Mouse (Mus musculus) Patski (cell line): Measurements from ENCODE around the gene Tmprss12. TPM values are rescaled to one million over a fixed set of nuclear protein-coding genes. Genes with fewer than 3 reads are reported as not detected.

Experiments used
- ATAC-seq: fragments of 100-300 bp; one replicate; pipeline ENCODE4 v1.8.0; 2021
- CTCF ChIA-PET: fragments of 350-600 bp; sonication (Branson Sonifier 250); formaldehyde crosslinking; loops from one replicate; lab custom pipeline; 2022; ENCODE audit warnings: inconsistent platforms; lab: Charles Lee
- POLR2A ChIA-PET: fragments of 350-600 bp; sonication (Branson Sonifier 250); formaldehyde crosslinking; loops from one replicate; lab custom pipeline; 2022; ENCODE audit warnings: antibody characterized with exemption, inconsistent platforms; lab: Charles Lee
- DNase-seq: peaks from one replicate; pipeline ENCODE4 v3.0.0-alpha.2; 2011; ENCODE audit warnings: low read depth, low spot score
- H3K27me3 ChIP-seq: fragments of 371-371 bp; one replicate; pipeline ENCODE4 v1.5.1; 2021
- CTCF ChIP-seq: fragments of 100-300 bp; IDR thresholded peaks from one replicate; pipeline ENCODE4 v1.5.1; 2021
- in situ Hi-C: fragments of 300-500 bp; cut with MboI; formaldehyde crosslinking; loops from 3 replicates; pipeline ENCODE4 v1.11.1; 2018; ENCODE audit warnings: low pct_unique_long_range_greater_than_20kb, mixed read lengths
- polyA plus RNA-seq: library from polyadenylated mRNA; unstranded; gene quantifications from one replicate; pipeline ENCODE4 v1.2.3, GENCODE M21; 2021

Tmprss12 gene
- not detected for polyA plus RNA-seq

DNA sequence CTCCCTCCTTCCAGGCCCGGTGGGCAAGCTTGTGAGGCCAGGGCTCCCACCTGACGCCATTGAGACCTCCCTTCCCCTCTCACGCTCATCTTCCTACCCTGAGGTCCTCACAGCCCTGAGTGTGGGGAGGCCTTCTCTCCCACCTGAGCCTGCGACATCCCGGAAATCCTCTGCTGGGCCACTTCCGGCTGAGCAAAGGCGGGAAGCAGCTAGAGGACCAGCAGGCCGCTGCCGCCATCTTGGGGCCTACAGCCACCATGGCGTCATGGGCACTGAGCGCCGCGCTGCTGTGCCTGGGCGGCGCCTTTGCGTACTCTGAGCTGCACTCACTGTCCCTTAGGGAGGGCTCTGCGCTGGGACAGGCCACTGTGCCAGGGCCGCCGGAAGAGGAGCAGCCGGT is at the start of gene Tmprss12:
Tmprss12 (plus strand) TSS at position 212 of the 400 bp plus-strand sequence.
- CTCF ChIA-PET, result no interaction called here
- POLR2A ChIA-PET, result no interaction called here
- ATAC-seq, result no peak
- in situ Hi-C loops, result no loop called here
- no peaks in the 10 kb centered on the region for H3K27me3 ChIP-seq
- no peak for DNase-seq
- TF ChIP-seq CTCF, result no peak

GRCm38 (mm10) chr15:100231616-100232525 is 48.8 kb upstream of the Tmprss12 start:
- peak; percentile 5 for TF ChIP-seq CTCF

DNA sequence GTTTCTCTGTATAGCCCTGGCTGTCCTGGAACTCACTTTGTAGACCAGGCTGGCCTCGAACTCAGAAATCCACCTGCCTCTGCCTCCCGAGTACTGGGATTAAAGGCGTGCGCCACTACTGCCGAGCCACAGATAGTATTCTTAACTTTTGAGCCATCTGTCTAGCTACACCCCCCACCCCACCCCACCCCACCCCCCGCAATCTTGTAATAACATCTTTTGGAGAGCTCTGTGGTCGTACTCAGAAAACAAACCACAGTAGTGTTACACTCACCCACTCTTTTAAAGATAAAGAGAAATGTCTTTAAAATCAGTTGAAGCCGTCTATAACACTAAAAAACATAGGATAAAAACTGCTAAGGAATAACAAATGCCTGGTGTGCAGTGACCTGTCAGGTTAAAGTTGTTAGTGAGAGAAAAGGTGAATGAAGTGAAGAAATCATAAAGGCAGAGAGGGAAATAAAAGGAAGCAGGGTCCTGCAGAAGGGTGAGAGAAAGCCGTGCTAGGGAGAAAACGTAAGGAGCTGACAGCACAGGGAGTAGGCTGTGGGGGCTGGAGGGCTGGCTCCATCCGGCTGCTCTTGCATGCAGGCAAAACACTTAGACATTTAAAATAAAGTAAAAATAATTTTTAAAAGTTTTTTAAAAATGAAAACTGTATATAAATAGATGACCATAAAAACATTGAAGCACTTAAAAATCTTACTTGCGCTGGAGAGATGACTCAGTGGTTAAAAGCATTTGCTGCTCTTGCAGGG is 45.2 kb upstream of the Tmprss12 start:
- POLR2A ChIA-PET, result no interaction called here
- H3K27me3 ChIP-seq, result no peaks in the 10 kb centered on the region
- CTCF ChIA-PET, result no interaction called here
- no peak for ATAC-seq
- DNase-seq, result no peak
- TF ChIP-seq CTCF, result no peak
- in situ Hi-C loops, result no loop called here

More at GRCm38 (mm10) chr15:100231616-100232525, 48.8 kb upstream of the Tmprss12 start:
- in situ Hi-C loops, result no loop called here
- ChIA-PET CTCF (interaction anchor here (0.7 to 3.2 kb wide), 5 partner anchors 11 to 87 kb away, joined by 3 to 9 read pairs (median 3); no protein-coding TSS in a partner anchor), POLR2A (no interaction called here)
- DNase-seq (no peak), ATAC-seq (no peak)
- no peaks in the 10 kb centered on the region for H3K27me3 ChIP-seq

- DNase-seq (no peak), ATAC-seq (no peak)
- CTCF ChIA-PET, result interaction anchor here (1.3 to 2.1 kb wide), 3 partner anchors 10 to 26 kb away, joined by 3 to 5 read pairs (median 5); no protein-coding TSS in a partner anchor
- TF ChIP-seq CTCF, result no peak
- in situ Hi-C loops, result no loop called here
- POLR2A ChIA-PET, result interaction anchor here (1.8 kb wide), 1 partner anchor 10 kb away, joined by 6 read pairs; the partner anchor contains the start of gene Atf1
- no peaks in the 10 kb centered on the region for H3K27me3 ChIP-seq
These were observed 43.7 kb upstream of the Tmprss12 start for GRCm38 (mm10) chr15:100236952-100237351.

DNA sequence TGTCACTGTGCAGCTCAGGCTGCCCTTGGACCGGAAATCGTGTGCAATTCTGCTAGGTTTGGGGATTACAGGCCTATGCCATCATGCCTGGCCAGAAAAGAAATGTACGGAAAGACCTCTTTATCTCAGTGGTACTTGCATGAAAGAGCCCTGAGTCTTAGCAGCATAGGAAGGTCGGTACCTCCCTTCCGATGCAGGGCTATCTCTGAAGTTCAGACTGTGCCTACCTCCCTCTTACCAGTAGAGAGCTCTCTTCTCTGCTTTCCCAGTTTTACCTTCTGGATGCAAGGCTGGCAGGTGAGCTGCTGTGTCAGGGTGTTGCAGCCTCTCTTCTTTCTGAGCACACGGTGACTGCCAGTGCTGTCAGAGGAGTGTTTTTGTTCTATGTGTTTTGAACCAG is 38.9 kb upstream of the Tmprss12 start:
- CTCF ChIA-PET, result interaction anchor here (1.5 to 2.2 kb wide), 2 partner anchors 10 kb away, joined by 3 to 7 read pairs; no protein-coding TSS in a partner anchor

GRCm38 (mm10) chr15:100245951-100246350 is 34.7 kb upstream of the Tmprss12 start:
- DNase-seq (no peak), ATAC-seq (no peak)
- no peak for TF ChIP-seq CTCF
- in situ Hi-C loops, result no loop called here
- CTCF ChIA-PET, result interaction anchor here (1.4 kb wide), 1 partner anchor 17 kb away, joined by 5 read pairs; no protein-coding TSS in a partner anchor
- H3K27me3 ChIP-seq, result no peaks in the 10 kb centered on the region
- POLR2A ChIA-PET, result no interaction called here

More for the DNA sequence above, 38.9 kb upstream of the Tmprss12 start:
- no peak for ATAC-seq
- no peak for TF ChIP-seq CTCF
- POLR2A ChIA-PET, result no interaction called here
- no peaks in the 10 kb centered on the region for H3K27me3 ChIP-seq
- in situ Hi-C loops, result no loop called here
- DNase-seq, result no peak

GRCm38 (mm10) chr15:100247296-100247695 is 33.3 kb upstream of the Tmprss12 start:
- H3K27me3 ChIP-seq, result no peaks in the 10 kb centered on the region
- DNase-seq (no peak), ATAC-seq (no peak)
- POLR2A ChIA-PET, result no interaction called here
- in situ Hi-C loops, result no loop called here
- no peak for TF ChIP-seq CTCF
- CTCF ChIA-PET, result interaction anchor here (0.9 kb wide), 1 partner anchor 10 kb away, joined by 3 read pairs; no protein-coding TSS in a partner anchor

DNA sequence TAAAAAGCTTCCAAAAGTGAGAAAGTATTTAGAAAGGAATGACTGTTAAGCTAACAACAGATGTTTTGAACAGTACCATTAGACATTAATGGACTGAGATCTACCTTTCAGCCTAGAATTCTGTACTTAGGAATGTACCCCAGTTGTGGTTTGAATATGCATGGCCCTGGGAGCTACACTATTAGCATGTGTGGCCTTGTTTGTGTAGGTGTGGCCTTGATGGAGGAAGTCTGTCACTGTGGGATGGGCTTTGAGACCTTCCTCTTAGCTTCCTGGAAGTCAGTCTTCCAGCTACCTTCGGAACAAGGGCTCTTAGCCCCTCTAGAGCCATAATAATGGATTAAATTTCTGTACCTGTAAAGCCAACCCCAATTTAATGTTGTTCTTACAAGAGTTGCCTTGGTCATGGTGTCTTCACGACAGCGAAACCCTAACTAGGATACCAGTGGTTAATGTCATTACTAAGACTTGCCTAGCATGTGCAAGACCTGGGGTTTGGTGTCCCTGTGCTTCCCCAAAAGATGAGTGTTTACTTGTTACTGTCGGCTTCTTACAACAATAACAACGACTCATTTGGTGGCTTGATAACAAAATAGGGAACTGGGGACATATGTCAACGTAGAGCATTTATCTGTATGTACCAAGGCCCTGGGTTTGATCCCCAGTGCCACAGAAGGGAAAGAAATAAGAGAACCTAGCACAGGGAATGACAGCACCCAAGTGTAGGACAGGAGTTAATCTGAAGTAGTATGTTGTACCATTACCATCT is 31.8 kb upstream of the Tmprss12 start:
- TF ChIP-seq CTCF, result no peak
- ChIA-PET CTCF (interaction anchor here (2.5 kb wide), 1 partner anchor 17 kb away, joined by 9 read pairs; no protein-coding TSS in a partner anchor), POLR2A (interaction anchor here (0.6 kb wide), 1 partner anchor 289 kb away, joined by 6 read pairs; no protein-coding TSS in a partner anchor)
- DNase-seq, result no peak
- in situ Hi-C loops, result no loop called here
- H3K27me3 ChIP-seq, result no peaks in the 10 kb centered on the region
- no peak for ATAC-seq

DNA sequence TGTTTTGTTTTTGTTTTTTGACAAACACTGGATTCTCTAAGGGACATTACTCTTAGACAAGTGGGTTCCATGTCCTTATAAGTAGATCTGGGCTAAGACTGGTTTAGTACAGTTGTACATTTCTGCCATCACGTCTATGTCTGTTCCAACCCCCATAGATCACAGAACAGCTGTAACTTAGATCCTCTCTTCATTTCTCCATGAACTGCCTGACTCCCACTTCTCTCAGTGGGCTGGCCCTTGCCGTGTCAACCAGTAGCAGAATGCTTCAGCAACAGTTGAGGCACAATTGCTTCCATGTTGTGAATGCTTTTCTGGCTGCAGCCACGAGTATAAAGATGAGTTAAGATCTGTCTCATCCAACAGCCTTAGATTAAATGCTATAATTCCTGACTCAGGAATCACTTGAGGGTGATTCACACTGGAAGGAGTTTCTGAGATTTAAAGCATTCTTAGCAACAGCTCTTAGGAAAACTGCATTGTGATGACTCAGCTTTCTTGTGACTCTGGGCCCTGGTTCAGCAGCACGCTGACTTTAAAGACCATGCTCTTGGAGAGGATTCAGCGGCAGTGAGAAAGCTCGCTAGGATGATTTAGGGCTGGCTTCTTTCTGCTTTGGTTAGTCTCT is 29.4 kb upstream of the Tmprss12 start:
- ATAC-seq, result peak; percentile 67
- in situ Hi-C loops, result no loop called here
- no peaks in the 10 kb centered on the region for H3K27me3 ChIP-seq
- ChIA-PET CTCF (interaction anchor here (0.8 to 2.8 kb wide), 3 partner anchors 10 to 20 kb away, joined by 3 to 9 read pairs (median 3); no protein-coding TSS in a partner anchor), POLR2A (no interaction called here)
- no peak for TF ChIP-seq CTCF
- DNase-seq, result peak; percentile 85
